Mouse (Mus musculus) liver, embryonic 12.5 days (tissue): ENCODE measurements around the gene Ankrd10. TPM values are rescaled to one million over a fixed set of nuclear protein-coding genes. Genes with fewer than 3 reads are reported as not detected.

Source experiments
- ATAC-seq: fragments of 200-750 bp; cut with Nextera tagmentation; 2 replicates; pipeline ENCODE4 v1.8.0; 2017; ENCODE audit warnings: moderate number of reproducible peaks, mild to moderate bottlenecking, moderate library complexity
- H3K27ac ChIP-seq: fragments of 300-500 bp; sonication (generic); 2 replicates; pipeline ENCODE4 v1.5.1; 2016; ENCODE audit warnings: mild to moderate bottlenecking
- H3K27me3 ChIP-seq: fragments of 300-500 bp; sonication (generic); replicated peaks from 2 replicates; pipeline ENCODE4 v1.6.1; 2016; ENCODE audit warnings: mild to moderate bottlenecking, moderate library complexity
- H3K36me3 ChIP-seq: fragments of 300-500 bp; sonication (generic); 2 replicates; pipeline ENCODE4 v1.6.1; 2016; ENCODE audit warnings: mild to moderate bottlenecking, moderate library complexity
- H3K4me1 ChIP-seq: fragments of 300-500 bp; sonication (generic); 2 replicates; pipeline ENCODE4 v1.6.1; 2016
- H3K4me2 ChIP-seq: fragments of 300-500 bp; sonication (generic); 2 replicates; pipeline ENCODE4 v1.6.1; 2016; ENCODE audit warnings: mild to moderate bottlenecking, moderate library complexity
- H3K4me3 ChIP-seq: fragments of 300-500 bp; sonication (generic); 2 replicates; pipeline ENCODE4 v1.5.1; 2016; ENCODE audit warnings: mild to moderate bottlenecking, moderate library complexity
- H3K9ac ChIP-seq: fragments of 300-500 bp; sonication (generic); 2 replicates; pipeline ENCODE4 v1.6.1; 2016; ENCODE audit warnings: mild to moderate bottlenecking, moderate library complexity
- H3K9me3 ChIP-seq: fragments of 300-500 bp; sonication (generic); replicated peaks from 2 replicates; pipeline ENCODE4 v1.6.1; 2016; ENCODE audit warnings: mild to moderate bottlenecking, moderate library complexity
- WGBS: fragments of 180-500 bp; shearing (Covaris S2); methylation state at CpG from one replicate; pipeline ENCODE4 v1.1.7; 2016; ENCODE audit not compliant: insufficient replicate concordance; 5-methylcytosine and 5-hydroxymethylcytosine counted together
- polyA plus RNA-seq: library from polyadenylated mRNA; unstranded; fragments of >200 nt; fragmentation: Nextera tagmentation; extraction: Ambion mirVana; gene quantifications from 2 replicates; pipeline ENCODE4 v1.2.1, GENCODE M21; 2016

Gene Ankrd10
- polyA plus RNA-seq, 1 experiment from 2014 or later, result 48.1 TPM

DNA sequence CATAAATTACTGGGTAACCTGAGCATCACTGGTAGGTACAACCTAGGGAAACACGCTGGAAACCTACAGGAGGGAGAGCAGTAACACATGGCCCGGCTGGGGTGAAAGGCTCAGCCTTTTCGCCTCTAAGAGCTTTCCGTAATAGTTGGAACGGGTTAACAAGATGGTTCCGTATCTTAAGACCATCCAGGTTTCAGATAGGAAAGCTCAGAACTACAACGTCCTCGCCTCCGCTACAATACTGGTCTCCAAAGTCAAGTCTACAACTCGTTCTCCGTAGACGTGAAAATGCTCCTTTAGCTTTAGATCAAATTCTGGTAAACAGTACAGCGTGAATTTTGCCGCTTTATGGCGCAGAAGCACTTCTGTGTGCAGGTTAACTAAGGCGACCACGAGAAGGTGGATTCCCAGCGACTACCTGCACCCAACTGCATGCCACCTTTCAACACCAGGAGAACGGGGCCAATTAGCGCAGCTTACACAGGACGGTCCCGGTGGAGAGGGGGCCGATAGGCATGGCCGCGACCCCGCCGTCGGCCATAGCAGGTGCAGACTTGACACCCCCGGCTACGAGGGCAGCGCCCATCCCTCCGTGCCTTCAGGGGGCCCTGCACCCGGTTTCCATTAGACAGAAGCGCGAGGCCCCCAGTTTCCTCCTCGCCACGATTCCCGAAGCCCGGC is 1.1 kb downstream of the Ankrd10 start:
- Histone ChIP-seq H3K4me2 (peak overlapping the region; percentile 92), H3K27me3 (no peaks in the 10 kb centered on the region), H3K9me3 (no peaks in the 10 kb centered on the region), H3K36me3 (peaks cover 34% of the 10 kb centered on the region), H3K4me1 (peaks cover 41% of the 10 kb centered on the region), H3K4me3 (peak overlapping the region; percentile 87), H3K27ac (peak overlapping the region; percentile 93), H3K9ac (peak overlapping the region; percentile 93)
- WGBS, result 2% methylated on average over 39 of the region's 39 CpGs
- ATAC-seq, result no peak

DNA sequence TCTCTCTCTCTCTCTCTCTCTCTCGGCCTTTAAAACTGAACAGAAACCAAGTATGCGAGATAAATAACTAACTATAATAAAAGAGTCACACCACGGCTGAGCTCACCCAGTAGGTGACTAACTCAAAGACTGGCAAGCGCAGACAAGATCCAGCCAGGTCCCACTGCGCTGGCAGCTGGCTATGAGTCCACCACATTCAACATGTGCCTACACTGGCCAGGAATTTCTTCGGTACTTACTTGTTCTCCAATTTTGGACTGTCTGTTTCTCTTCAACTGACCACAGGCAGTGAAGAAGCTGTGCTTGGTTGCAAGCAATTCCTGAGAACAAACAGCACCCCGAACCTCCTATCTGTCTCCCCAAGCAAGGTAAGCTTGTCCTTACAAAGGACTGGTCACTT is 2.1 kb downstream of the Ankrd10 start:
- H3K36me3 ChIP-seq, result peaks cover 43% of the 10 kb centered on the region
- H3K4me3 ChIP-seq, result peak overlapping the region; percentile 87
- H3K27me3 ChIP-seq, result no peaks in the 10 kb centered on the region
- no peak for ATAC-seq
- H3K4me1 ChIP-seq, result peaks cover 41% of the 10 kb centered on the region
- no peak overlapping the region for H3K27ac ChIP-seq
- peak overlapping the region; percentile 93 for H3K9ac ChIP-seq
- no peaks in the 10 kb centered on the region for H3K9me3 ChIP-seq
- 58% methylated on average over 7 of the region's 7 CpGs for WGBS
- H3K4me2 ChIP-seq, result peak overlapping the region; percentile 92

DNA sequence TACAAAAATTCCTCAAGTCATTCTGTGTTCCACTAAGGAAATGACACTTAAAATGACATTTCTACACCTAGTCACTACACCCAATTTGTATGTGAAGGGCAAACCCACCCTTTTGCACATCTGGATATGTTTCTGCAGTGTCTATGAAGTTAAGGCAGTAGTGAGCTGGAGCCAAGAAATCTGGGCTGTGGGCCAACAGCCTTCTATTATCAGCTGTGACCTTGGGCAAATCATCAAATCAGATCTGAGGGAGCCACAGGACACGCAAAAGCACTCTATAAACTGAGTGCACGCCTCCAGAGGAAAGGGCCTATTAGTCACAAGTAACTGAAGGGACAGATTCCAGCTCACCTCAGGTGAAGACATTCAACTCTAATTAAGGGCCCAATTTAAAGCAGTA is 3.2 kb downstream of the Ankrd10 start:
- Histone ChIP-seq H3K4me3 (no peak overlapping the region), H3K9ac (no peak overlapping the region), H3K36me3 (peaks cover 52% of the 10 kb centered on the region), H3K4me1 (peaks cover 41% of the 10 kb centered on the region), H3K9me3 (no peaks in the 10 kb centered on the region), H3K27ac (no peak overlapping the region), H3K4me2 (peak overlapping the region; percentile 92; the same call in 1 of the 2 replicates), H3K27me3 (no peaks in the 10 kb centered on the region)
- ATAC-seq, result no peak
- WGBS, result 48% methylated on average over 2 of the region's 2 CpGs

DNA sequence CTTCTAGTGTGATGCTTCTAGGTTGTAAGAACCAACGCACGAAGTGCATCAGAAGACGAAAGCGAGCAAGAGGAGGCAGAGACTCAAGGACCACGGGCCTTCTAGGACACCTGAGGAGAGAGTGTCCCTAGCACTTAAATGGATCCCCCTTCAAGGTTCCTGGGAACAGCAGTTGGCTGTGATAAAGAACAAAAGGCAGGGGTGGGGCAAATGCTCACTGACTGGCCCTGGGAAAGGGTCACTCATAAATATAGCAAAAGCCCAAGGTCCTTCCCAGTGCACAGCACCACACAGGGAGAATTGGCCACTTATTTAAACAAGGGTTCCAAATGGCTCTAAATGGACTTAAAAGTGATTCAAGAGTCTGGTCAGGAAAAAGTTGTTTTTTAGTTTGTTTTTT is 6.4 kb downstream of the Ankrd10 start:
- ATAC-seq, result no peak
- WGBS, result 85% methylated on average over 5 of the region's 5 CpGs
- no peak overlapping the region for H3K9ac ChIP-seq

DNA sequence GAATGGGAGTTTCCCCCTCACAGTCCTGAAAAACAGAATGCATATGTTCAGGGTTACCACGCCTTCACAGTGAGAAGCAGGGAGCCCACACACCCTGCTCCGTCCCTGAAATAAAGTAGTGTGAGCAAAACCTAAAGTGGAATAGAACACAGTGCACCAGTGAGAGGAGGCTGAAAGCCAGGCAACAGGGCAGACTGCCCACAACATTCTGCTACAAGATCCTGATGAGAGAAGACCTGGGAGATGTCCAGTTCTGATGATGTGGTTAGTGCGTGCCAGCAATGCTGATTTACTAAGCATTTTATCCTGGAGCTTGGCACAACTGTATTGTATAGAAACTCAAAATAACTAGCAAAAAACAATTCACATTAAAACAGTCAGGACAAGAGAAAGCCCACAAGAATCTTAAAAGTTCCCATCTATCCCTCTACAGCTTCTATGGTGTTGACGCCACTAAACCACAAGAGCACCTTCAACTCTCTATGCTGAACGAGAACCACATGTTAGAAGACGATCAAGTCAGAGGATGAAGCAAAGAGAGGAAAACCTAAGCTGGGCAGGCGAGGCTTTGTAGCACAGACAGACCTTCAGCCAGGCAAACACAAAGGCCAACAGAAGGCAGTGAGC is 6.9 kb downstream of the Ankrd10 start:
- no peak for ATAC-seq
- H3K4me2 ChIP-seq, result no peak overlapping the region
- H3K36me3 ChIP-seq, result peaks cover 79% of the 10 kb centered on the region
- 79% methylated on average over 7 of the region's 7 CpGs for WGBS
- no peak overlapping the region for H3K27ac ChIP-seq
- H3K4me1 ChIP-seq, result peaks cover 22% of the 10 kb centered on the region
- no peaks in the 10 kb centered on the region for H3K9me3 ChIP-seq
- H3K4me3 ChIP-seq, result no peak overlapping the region
- H3K27me3 ChIP-seq, result no peaks in the 10 kb centered on the region
- H3K9ac ChIP-seq, result no peak overlapping the region

More for the DNA sequence above, 6.4 kb downstream of the Ankrd10 start:
- Histone ChIP-seq H3K4me1 (peaks cover 28% of the 10 kb centered on the region), H3K4me3 (no peak overlapping the region), H3K9me3 (no peaks in the 10 kb centered on the region), H3K4me2 (no peak overlapping the region), H3K27ac (no peak overlapping the region), H3K36me3 (peaks cover 77% of the 10 kb centered on the region), H3K27me3 (no peaks in the 10 kb centered on the region)

DNA sequence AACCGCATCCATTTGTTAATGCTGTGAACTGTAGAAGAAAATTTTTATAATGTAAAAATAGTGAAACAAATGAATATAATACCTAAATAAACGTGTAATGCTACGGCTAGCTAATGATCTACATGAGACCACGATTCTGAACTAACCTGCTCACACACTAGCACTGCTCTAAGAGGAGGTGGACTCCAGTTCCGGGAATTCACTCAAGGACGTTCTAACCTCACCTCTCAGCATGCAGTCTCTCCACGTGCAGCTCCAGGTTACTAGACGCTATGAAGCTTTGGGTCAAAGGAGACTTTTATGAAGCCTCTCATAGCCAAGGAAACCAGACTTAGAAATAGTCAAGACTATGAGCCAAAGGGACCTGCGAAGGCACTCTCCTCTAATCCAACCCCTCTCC is 7.8 kb downstream of the Ankrd10 start:
- H3K4me2 ChIP-seq, result no peak overlapping the region
- 78% methylated on average over 9 of the region's 9 CpGs for WGBS
- no peak overlapping the region for H3K9ac ChIP-seq
- H3K4me1 ChIP-seq, result peaks cover 13% of the 10 kb centered on the region
- ATAC-seq, result no peak
- no peak overlapping the region for H3K27ac ChIP-seq
- H3K27me3 ChIP-seq, result no peaks in the 10 kb centered on the region
- H3K4me3 ChIP-seq, result no peak overlapping the region
- peaks cover 85% of the 10 kb centered on the region for H3K36me3 ChIP-seq
- no peaks in the 10 kb centered on the region for H3K9me3 ChIP-seq

DNA sequence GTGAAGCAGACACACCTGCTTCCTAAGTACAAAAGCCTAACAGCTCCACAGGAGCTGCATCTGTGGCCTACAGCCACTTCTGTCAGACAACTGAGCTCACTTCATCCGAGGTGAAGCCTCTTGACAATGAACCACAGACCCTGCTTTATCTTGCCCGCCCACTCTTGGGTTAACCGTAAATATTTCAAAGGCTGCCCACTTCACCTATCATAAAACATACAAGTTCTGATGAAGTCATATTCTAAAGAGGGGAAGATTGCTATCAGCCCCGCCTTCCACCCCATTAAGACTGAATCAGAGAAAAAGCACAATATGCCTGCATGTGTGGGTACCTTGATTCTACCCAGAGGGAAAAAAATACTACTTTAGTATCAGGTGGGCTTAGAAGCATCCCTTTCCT is 10.5 kb downstream of the Ankrd10 start:
- ATAC-seq, result no peak
- H3K4me2 ChIP-seq, result no peak overlapping the region
- H3K27ac ChIP-seq, result no peak overlapping the region
- peaks cover 84% of the 10 kb centered on the region for H3K36me3 ChIP-seq
- 68% methylated on average over 4 of the region's 4 CpGs for WGBS
- H3K4me1 ChIP-seq, result 0 out of 2 replicates have a peak, but pooled peaks cover under 1% of the 10 kb centered on the region
- H3K4me3 ChIP-seq, result no peak overlapping the region
- no peak overlapping the region for H3K9ac ChIP-seq
- no peaks in the 10 kb centered on the region for H3K27me3 ChIP-seq
- no peaks in the 10 kb centered on the region for H3K9me3 ChIP-seq

DNA sequence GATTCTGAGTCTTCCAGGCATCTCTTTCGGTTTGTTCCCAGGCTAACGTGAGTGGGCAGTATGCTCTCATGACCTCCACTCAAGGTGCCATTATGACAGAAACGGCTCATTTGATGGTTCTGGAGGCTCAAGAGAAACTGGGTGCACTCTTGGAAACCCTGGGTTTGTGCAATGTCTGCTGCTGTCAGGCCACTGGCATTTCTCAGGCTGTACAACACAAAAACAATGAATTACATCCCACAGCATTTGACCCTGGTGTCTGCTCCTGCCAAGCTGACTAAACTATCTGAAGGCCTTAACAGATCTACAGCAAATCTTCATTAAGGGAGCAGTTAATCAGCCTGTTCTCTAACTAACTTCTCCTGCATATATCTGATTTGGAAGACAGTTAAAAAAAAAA is 16.5 kb downstream of the Ankrd10 start:
- ATAC-seq, result no peak
- 83% methylated on average over 3 of the region's 3 CpGs for WGBS
- H3K9ac ChIP-seq, result no peak overlapping the region
- H3K4me1 ChIP-seq, result no peaks in the 10 kb centered on the region
- no peaks in the 10 kb centered on the region for H3K9me3 ChIP-seq
- H3K4me2 ChIP-seq, result no peak overlapping the region
- no peaks in the 10 kb centered on the region for H3K27me3 ChIP-seq
- H3K27ac ChIP-seq, result no peak overlapping the region
- H3K36me3 ChIP-seq, result peaks cover 95% of the 10 kb centered on the region
- H3K4me3 ChIP-seq, result no peak overlapping the region

DNA sequence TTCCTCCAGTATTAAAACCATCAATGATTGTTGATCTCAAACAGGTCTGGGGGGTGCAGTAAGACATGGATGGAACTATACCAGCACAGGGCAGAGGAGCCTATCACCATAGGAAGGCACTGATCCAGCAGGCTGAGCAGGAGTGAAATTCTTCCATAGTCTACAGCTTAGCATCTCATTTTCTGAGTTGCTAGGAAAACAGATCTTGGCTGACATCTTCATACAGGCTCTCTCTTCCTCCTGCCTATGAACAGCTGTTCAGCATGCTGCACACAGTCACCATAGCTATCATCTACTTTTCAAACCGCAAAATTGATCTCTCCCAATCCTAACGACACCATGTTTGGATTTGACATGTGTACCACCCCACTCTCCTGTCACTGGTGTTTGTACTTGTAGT is 17.5 kb downstream of the Ankrd10 start:
- WGBS, result 96% methylated on average over 2 of the region's 2 CpGs
- H3K36me3 ChIP-seq, result peaks cover 97% of the 10 kb centered on the region
- no peak for ATAC-seq

DNA sequence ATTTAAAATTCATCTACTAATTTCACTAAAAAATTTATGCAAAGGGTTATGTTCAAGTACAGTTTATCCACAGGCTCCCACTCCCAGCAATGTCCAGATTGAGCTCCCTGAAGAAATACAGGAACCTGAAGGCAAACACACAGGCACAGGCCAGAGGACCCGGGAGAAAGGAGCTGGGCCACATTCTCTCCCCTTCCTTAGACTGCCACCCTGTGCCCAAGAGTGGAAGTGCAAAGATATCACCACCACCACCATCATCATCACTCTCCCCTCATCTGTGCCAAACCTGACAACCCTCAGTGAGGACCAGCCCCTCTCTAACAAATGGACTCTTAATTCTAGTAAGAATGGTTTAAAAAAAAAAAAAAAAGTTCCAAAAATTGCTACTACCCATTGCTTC is 19.3 kb downstream of the Ankrd10 start:
- Histone ChIP-seq H3K27ac (no peak overlapping the region), H3K27me3 (no peaks in the 10 kb centered on the region), H3K9me3 (no peaks in the 10 kb centered on the region), H3K4me3 (no peak overlapping the region), H3K4me1 (no peaks in the 10 kb centered on the region), H3K4me2 (no peak overlapping the region), H3K36me3 (peaks cover 96% of the 10 kb centered on the region), H3K9ac (no peak overlapping the region)
- peak; percentile 30; the same call in 1 of the 2 replicates for ATAC-seq
- 27% methylated on average over 1 of the region's 1 CpGs for WGBS

More for the DNA sequence above, 17.5 kb downstream of the Ankrd10 start:
- H3K27ac ChIP-seq, result no peak overlapping the region
- no peak overlapping the region for H3K4me2 ChIP-seq
- no peak overlapping the region for H3K9ac ChIP-seq
- no peaks in the 10 kb centered on the region for H3K4me1 ChIP-seq
- no peak overlapping the region for H3K4me3 ChIP-seq
- H3K27me3 ChIP-seq, result no peaks in the 10 kb centered on the region
- H3K9me3 ChIP-seq, result no peaks in the 10 kb centered on the region

DNA sequence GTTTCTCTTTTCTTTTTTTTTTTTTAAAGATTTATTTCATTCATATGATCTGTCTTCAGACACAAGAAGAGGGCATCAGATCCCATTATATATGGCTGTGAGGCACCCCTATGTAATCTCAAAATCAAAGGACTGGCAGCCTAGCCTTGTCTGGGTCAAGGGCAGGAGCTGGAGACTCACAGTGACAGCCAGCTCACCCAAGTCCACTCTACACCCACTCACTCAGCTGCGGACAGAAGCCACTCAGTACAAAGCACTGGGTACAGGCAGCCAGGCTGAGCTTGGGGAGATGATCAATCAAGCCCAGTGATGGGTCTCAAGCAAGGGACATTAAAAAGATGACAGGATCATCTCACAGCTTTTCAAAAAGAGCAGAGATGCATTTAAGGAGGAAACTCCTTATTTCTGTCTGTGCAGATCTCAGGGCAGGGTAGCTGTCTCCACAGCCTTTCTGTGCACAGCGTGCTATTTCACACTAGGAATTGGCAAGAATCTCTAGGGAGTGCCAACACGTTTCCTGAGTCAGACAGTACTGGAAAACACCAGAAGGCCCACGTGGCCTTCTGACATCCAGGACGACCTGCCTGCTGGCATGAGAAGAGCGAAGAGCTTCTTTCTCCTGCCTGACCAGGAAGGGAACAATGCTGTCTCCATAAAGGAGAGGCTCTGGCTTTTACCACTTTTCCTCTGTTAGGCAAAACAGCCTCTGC is 21.3 kb downstream of the Ankrd10 start:
- no peak for ATAC-seq
- Histone ChIP-seq H3K9ac (no peak overlapping the region), H3K27ac (no peak overlapping the region), H3K4me1 (no peaks in the 10 kb centered on the region), H3K4me3 (no peak overlapping the region), H3K36me3 (peaks cover 97% of the 10 kb centered on the region), H3K9me3 (no peaks in the 10 kb centered on the region), H3K27me3 (no peaks in the 10 kb centered on the region), H3K4me2 (no peak overlapping the region)
- WGBS, result 67% methylated on average over 6 of the region's 6 CpGs

DNA sequence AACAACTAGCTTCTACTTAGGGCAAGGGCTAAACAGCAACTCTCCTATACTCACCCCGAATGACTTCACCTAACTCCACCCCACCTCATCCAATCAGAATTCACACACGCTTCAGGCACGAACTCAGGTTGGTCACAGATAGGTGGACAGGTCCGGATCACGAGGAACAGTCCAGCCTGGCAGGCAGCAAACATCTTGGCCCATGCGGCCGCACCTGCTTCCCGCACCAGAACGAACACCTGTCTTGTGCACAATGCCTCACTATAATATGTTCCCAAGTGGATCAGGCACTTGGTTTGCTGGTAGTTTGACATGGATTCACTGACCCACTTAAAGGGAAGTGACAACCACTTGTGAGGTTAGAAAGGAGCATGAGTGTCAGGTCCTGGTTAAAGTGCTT is 26.7 kb downstream of the Ankrd10 start:
- 92% methylated on average over 9 of the region's 9 CpGs for WGBS
- H3K4me2 ChIP-seq, result no peak overlapping the region
- no peaks in the 10 kb centered on the region for H3K27me3 ChIP-seq
- no peak overlapping the region for H3K27ac ChIP-seq
- H3K4me1 ChIP-seq, result no peaks in the 10 kb centered on the region
- H3K4me3 ChIP-seq, result no peak overlapping the region
- no peak overlapping the region for H3K9ac ChIP-seq
- no peak for ATAC-seq
- H3K36me3 ChIP-seq, result peaks cover 81% of the 10 kb centered on the region
- H3K9me3 ChIP-seq, result 0 out of 2 replicates have a peak, but pooled peaks cover 6% of the 10 kb centered on the region
